ENCODE assay signal across 22 mouse cellular contexts in the genomic region with DNA sequence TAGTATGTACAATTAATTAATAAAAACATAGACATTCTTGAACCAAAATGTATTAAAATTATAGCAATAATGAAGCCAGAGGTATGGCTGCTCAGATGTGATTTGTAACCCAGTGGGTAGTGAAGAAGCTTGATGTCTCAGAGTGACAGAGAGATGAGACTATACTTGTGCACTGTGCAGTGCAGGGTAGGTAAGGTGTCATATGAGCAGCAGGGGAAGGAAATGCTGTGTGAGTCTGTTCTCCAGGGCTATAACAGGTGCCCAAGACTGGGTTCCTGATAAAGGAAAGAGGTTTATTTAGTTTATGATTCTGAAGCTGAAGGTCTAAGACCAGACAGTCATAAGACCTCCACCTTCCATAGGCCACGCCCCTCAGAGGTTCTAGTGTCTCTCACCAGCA.
"Had no signal": no experiment of that assay in that cellular context is flagged by ENCODE, and none has a peak within 500 bp of the region (broad histone marks: within the 10 kb centered on the region; RNA-seq: fewer than 3 reads in every experiment).

No protein-coding gene starts in this region.

- H3K4me2 ChIP-seq: kidney, embryonic 15.5 days; liver, embryonic 12.5 days; liver, embryonic 15.5 days; lung, embryonic 15.5 days; neural tube, embryonic 12.5 days; neural tube, embryonic 15.5 days had no signal

- ATAC-seq: liver, embryonic 12.5 days had no signal

- H3K36me3 ChIP-seq: kidney, embryonic 15.5 days; liver, embryonic 12.5 days; liver, embryonic 15.5 days; lung, embryonic 15.5 days; midbrain, embryonic 10.5 days; neural tube, embryonic 12.5 days; neural tube, embryonic 15.5 days had no signal

- H3K4me1 ChIP-seq: liver, embryonic 12.5 days; liver, embryonic 15.5 days; megakaryocyte, embryonic 14.5 days; midbrain, embryonic 10.5 days; neural tube, embryonic 12.5 days; neural tube, embryonic 15.5 days had no signal

- H3K9me3 ChIP-seq: kidney, embryonic 15.5 days; liver, embryonic 12.5 days; liver, embryonic 15.5 days; lung, embryonic 15.5 days; midbrain, embryonic 10.5 days; neural tube, embryonic 12.5 days; neural tube, embryonic 15.5 days had no signal

- H3K27ac ChIP-seq: liver, embryonic 12.5 days; liver, embryonic 15.5 days; lung, embryonic 15.5 days; midbrain, embryonic 10.5 days; neural tube, embryonic 12.5 days; neural tube, embryonic 15.5 days; stomach, postnatal 0 days had no signal

- H3K4me3 ChIP-seq: kidney, embryonic 15.5 days; liver, embryonic 12.5 days; liver, embryonic 15.5 days; lung, embryonic 15.5 days; megakaryocyte, embryonic 14.5 days; midbrain, embryonic 10.5 days; neural tube, embryonic 12.5 days; neural tube, embryonic 15.5 days had no signal

- H3K9ac ChIP-seq: kidney, embryonic 15.5 days; liver, embryonic 12.5 days; liver, embryonic 15.5 days; lung, embryonic 15.5 days; neural tube, embryonic 12.5 days; neural tube, embryonic 15.5 days had no signal

- DNase-seq: kidney, adult 8-10 months; kidney, postnatal 10 days; kidney, postnatal 36 days; liver; lung, adult 18-20 months; lung, postnatal 10 days; lung, postnatal 36 days; midbrain, embryonic 14.5 days; right cerebral cortex, postnatal 14 days; right cerebral cortex, postnatal 4 days; thymus, adult 2 months; thymus, postnatal 14 days; thymus, postnatal 4 days had no signal

- H3K27me3 ChIP-seq: kidney, embryonic 15.5 days; liver, embryonic 12.5 days; liver, embryonic 15.5 days; lung, embryonic 15.5 days; neural tube, embryonic 12.5 days; neural tube, embryonic 15.5 days had no signal
